Mouse (Mus musculus): ENCODE results near the gene Pak3. TPM values are rescaled to one million over a fixed set of nuclear protein-coding genes. Genes with fewer than 3 reads are reported as not detected.
A peak's percentile ranks its signal among the peaks of the same experiment; 100 is the strongest.
"Not testable (repeated sequence)": the region's sequence is repeated elsewhere in the genome, so short reads cannot be mapped to it uniquely, and the experiment has no call there.

Gene Pak3
- 4.9 and 8.6 TPM in 2 replicates for polyA plus RNA-seq (2015; fragmentation: Nextera tagmentation; extraction: Ambion mirVana)

DNA sequence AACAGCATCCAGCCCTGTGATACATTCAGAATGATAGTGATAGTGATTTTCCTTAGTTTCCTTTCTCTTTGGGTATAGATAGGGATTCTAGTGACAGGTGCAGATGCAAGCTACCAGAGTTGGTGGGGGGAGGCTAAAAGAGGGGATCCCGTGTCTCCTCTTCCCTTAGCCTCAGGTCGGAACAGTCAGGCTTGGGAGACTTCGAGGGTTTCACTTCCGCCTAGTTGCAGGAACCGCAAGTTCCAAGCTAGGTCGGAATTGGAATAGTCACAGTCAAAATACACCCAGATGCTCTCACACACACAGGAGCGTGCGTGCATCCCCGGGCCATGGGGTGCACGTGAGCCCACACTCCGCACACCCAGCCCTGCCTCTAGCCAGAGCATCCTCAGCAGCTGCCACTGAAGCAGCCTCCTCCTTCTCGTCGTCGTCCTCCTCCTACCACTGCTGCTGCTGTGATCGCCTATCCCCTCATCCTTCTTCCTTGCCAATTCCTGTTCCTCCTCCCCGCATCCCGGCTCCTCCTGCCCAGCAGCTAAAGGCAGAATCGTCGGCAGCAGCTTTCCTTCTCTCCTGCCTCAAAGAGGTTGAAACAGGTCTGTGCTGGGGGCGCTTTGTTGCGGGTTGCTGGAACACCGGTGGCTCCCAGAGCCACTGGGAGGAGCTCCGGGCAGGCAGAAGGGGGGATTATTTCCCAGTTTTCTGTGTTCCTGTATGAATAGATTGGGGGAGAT lies at the start of gene Pak3:
Gene Pak3 (plus strand): TSS at position 424 of the 734 bp plus-strand sequence.
- no peak within 1 kb of the TSS for H3K27ac ChIP-seq (replicated peaks)
- peaks cover 25% of the 10 kb centered on the region for H3K27me3 ChIP-seq (replicated peaks)
- no peaks in the 10 kb centered on the region for H3K9me3 ChIP-seq
- no peak for ATAC-seq (ENCODE audit: extremely low read depth, insufficient number of reproducible peaks, low FRiP score, low TSS enrichment)
- peak within 1 kb of the TSS; percentile 48 for H3K4me3 ChIP-seq
- H3K4me2 ChIP-seq, result peak within 1 kb of the TSS; percentile 72
- WGBS, result 13% methylated on average over 23 of the region's 23 CpGs
- no peaks in the 10 kb centered on the region for H3K4me1 ChIP-seq
- H3K36me3 ChIP-seq, result no peaks in the 10 kb centered on the region
- H3K9ac ChIP-seq, result peak within 1 kb of the TSS; percentile 69

DNA sequence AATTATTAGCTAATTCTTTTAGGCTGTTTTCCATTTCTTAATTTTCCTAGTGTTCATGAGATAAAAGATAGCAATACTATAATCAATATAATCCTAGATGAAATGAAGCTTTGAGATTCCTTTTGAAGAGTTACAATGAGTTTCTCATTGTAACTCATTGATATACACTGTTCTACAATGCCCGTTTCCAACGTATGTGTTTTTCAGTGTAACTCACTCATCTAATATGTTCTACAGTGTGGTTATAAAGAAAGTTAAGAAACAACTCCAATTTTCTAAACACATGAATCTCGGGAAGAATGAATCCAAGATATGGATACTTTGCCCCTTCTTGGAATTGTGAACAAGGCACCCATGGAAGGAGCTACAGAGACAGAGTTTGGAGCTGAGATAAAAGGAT lies 35.5 kb upstream of the Pak3 start:
- H3K27me3 ChIP-seq (replicated peaks), result no peaks in the 10 kb centered on the region
- WGBS, result 65% methylated on average over 3 of the region's 3 CpGs
- H3K36me3 ChIP-seq, result no peaks in the 10 kb centered on the region
- no peak overlapping the region for H3K4me3 ChIP-seq
- no peak overlapping the region for H3K27ac ChIP-seq (replicated peaks)
- peaks cover 4% of the 10 kb centered on the region for H3K9me3 ChIP-seq
- no peak overlapping the region for H3K9ac ChIP-seq
- no peak overlapping the region for H3K4me2 ChIP-seq
- no peaks in the 10 kb centered on the region for H3K4me1 ChIP-seq
- ATAC-seq (ENCODE audit: extremely low read depth, insufficient number of reproducible peaks, low FRiP score, low TSS enrichment), result peak; percentile 100

DNA sequence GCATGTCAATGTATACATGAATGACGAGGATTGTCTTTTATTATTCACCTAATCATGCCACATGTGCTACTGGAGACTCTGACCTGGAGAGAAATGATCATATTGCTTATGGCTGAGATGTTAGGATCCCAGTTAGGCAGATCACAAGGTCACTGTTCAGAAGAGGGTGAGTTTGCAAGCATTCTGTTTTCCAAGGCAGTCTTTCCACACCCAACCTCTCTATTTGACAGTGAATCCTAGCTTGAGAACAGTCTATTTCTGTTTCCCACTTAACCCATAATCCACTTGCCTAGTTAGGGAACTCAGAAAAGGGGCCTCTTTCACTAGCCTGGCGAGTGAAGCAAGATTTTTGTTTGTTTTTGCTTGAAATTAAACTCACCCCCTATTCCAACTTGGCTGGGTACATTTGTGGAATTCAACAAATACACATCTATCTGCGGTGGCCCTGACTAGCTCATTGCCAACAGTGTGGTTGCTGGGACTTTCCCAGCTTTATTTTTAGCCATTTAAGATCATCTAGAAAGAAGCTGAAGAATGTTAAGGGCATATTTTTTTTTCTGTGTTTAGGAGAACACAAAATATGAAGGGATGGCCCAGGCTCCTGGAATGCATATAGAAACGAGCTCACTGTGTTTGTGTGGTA lies 17.2 kb upstream of the Pak3 start:
- 45% methylated on average over 4 of the region's 4 CpGs for WGBS
- Histone ChIP-seq H3K9ac (no peak overlapping the region), H3K4me2 (no peak overlapping the region), H3K4me1 (peaks cover 4% of the 10 kb centered on the region; the same call in 1 of the 2 replicates), H3K4me3 (no peak overlapping the region), H3K36me3 (no peaks in the 10 kb centered on the region), H3K27ac (replicated peaks) (peak overlapping the region; percentile 61), H3K27me3 (replicated peaks) (no peaks in the 10 kb centered on the region), H3K9me3 (no peaks in the 10 kb centered on the region)
- no peak for ATAC-seq (ENCODE audit: extremely low read depth, insufficient number of reproducible peaks, low FRiP score, low TSS enrichment)

DNA sequence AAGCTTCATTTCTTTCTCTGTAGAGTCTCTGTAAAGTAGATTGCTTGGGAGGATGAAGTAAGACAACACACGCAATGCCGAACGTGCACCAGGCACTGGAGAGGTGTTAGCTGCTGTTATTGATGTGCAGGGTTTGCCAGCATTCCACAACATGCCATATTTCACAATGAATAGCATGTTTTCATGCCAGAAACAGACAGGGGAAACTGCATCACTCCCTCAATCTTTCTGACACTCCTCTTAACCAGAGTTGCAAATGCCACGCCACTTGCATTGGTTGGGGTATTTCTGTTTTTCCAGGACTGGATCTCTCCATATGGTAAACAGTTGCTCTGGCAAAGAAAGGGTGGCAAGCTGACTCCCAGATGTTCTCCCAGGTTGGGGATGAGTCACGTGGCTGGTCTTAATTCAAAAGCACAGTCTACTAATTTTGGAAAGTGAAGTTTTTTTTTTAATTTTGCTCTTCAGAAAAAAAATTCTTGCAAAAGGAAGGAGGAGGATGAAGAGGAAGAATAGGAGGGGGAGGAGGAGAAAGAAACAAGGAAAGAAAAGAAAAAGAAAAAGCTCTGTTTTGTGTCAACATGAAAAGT lies 16.5 kb upstream of the Pak3 start:
- no peak for ATAC-seq (ENCODE audit: extremely low read depth, insufficient number of reproducible peaks, low FRiP score, low TSS enrichment)
- no peaks in the 10 kb centered on the region for H3K27me3 ChIP-seq (replicated peaks)
- peaks cover 4% of the 10 kb centered on the region; the same call in 1 of the 2 replicates for H3K4me1 ChIP-seq
- no peaks in the 10 kb centered on the region for H3K36me3 ChIP-seq
- no peak overlapping the region for H3K4me3 ChIP-seq
- H3K9me3 ChIP-seq, result no peaks in the 10 kb centered on the region
- H3K4me2 ChIP-seq, result no peak overlapping the region
- H3K27ac ChIP-seq (replicated peaks), result peak overlapping the region; percentile 61
- WGBS, result 51% methylated on average over 5 of the region's 5 CpGs
- no peak overlapping the region for H3K9ac ChIP-seq

DNA sequence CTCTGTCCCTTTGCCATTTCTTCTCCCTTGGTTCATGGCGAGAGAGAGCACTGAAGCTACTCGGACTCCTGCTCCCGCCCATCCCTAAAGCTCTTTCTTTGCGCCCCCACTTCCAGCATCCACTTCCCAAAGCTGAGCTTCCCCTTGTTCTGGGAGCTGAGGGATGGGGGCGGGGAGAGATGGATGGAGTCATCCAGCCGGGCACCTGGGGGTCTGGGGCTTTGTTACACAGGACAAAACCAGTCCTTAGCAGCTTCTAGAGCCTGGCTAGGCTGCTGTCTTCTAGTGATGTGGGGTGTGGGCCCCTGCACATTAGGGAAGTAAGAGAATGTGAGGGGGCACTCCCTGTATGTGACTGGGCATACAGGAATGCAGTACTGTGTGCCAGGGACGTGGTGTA lies 526 bp downstream of the Pak3 start:
- peak overlapping the region; percentile 48 for H3K4me3 ChIP-seq
- H3K27ac ChIP-seq (replicated peaks), result no peak overlapping the region
- ATAC-seq (ENCODE audit: extremely low read depth, insufficient number of reproducible peaks, low FRiP score, low TSS enrichment), result no peak
- H3K27me3 ChIP-seq (replicated peaks), result peaks cover 25% of the 10 kb centered on the region
- H3K36me3 ChIP-seq, result no peaks in the 10 kb centered on the region
- no peaks in the 10 kb centered on the region for H3K9me3 ChIP-seq
- 14% methylated on average over 6 of the region's 7 CpGs for WGBS
- H3K9ac ChIP-seq, result peak overlapping the region; percentile 69
- H3K4me1 ChIP-seq, result no peaks in the 10 kb centered on the region
- H3K4me2 ChIP-seq, result peak overlapping the region; percentile 72

DNA sequence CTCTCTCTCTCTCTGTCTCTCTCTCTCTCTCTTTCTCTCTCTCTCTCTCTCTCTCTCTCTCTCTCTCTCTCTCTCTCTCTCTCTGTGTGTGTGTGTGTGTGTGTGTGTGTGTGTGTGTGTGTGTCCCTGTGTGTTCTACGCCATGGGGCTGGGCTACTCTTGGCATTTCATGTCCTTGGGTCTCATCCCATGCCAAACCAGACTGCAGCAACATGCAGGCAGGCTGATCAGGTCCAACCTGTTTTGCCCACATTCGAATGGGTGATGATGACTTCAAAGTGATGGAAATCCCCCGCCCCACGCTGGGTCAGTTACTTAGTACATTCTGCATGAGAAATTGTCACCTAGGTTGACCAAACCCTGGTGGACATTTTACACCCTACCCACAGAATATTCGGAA lies 1.1 kb downstream of the Pak3 start:
- not testable (repeated sequence) for H3K36me3 ChIP-seq; H3K4me1 ChIP-seq; H3K4me2 ChIP-seq; H3K9ac ChIP-seq; ATAC-seq (ENCODE audit: extremely low read depth, insufficient number of reproducible peaks, low FRiP score, low TSS enrichment); H3K9me3 ChIP-seq; H3K27ac ChIP-seq (replicated peaks); H3K4me3 ChIP-seq
- H3K27me3 ChIP-seq (replicated peaks), result peaks cover 25% of the 10 kb centered on the region
- 61% methylated on average over 4 of the region's 5 CpGs for WGBS

DNA sequence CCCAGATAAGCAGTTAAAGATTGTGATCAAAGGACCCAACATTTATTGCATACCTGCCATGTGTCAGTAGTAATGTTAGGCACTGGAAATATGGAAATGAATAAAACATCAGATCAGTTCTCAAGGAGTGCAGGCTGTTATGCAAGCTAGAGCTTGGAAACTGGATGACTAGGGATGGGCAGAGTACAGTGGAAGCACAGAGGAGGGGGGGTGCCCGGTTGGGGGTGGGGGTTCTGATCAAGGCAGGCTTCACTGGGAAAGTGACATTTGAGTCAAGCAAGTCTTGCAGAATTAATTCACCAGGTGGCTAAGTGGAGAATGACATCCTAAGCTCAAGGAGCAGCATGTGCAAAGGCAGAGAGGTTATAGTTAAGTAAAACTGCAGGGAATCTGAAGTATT lies 1.8 kb downstream of the Pak3 start:
- 41% methylated on average over 1 of the region's 1 CpGs for WGBS
- Histone ChIP-seq H3K36me3 (no peaks in the 10 kb centered on the region), H3K4me1 (no peaks in the 10 kb centered on the region), H3K9ac (no peak overlapping the region), H3K27ac (replicated peaks) (no peak overlapping the region), H3K27me3 (replicated peaks) (peaks cover 25% of the 10 kb centered on the region), H3K9me3 (no peaks in the 10 kb centered on the region), H3K4me3 (no peak overlapping the region), H3K4me2 (no peak overlapping the region)
- ATAC-seq (ENCODE audit: extremely low read depth, insufficient number of reproducible peaks, low FRiP score, low TSS enrichment), result no peak

DNA sequence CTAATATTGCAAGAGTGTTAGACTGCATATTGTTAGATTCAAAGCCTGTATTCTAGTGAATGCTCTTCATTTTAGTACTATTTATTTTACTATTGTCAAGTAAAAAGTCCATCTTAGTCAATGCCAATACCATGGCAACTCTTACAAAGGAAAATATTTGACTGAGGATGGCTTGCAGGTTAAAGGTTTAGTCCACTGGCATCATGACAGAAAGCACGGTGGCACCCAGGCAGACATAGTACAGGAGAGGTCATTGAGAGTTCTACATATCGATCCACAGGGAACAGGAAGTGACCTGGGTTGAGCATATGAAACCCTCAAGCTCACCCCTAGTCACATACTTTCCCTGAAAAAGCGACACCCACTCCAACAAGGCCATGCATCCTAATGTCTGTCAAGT lies 13.9 kb downstream of the Pak3 start:
- ATAC-seq (ENCODE audit: extremely low read depth, insufficient number of reproducible peaks, low FRiP score, low TSS enrichment), result no peak
- no peak overlapping the region for H3K4me3 ChIP-seq
- no peaks in the 10 kb centered on the region for H3K9me3 ChIP-seq
- H3K27me3 ChIP-seq (replicated peaks), result peaks cover 3% of the 10 kb centered on the region; the same call in 1 of the 2 replicates
- H3K36me3 ChIP-seq, result no peaks in the 10 kb centered on the region
- no peaks in the 10 kb centered on the region for H3K4me1 ChIP-seq
- H3K4me2 ChIP-seq, result no peak overlapping the region
- H3K27ac ChIP-seq (replicated peaks), result no peak overlapping the region
- WGBS, result 71% methylated on average over 3 of the region's 3 CpGs
- H3K9ac ChIP-seq, result no peak overlapping the region

DNA sequence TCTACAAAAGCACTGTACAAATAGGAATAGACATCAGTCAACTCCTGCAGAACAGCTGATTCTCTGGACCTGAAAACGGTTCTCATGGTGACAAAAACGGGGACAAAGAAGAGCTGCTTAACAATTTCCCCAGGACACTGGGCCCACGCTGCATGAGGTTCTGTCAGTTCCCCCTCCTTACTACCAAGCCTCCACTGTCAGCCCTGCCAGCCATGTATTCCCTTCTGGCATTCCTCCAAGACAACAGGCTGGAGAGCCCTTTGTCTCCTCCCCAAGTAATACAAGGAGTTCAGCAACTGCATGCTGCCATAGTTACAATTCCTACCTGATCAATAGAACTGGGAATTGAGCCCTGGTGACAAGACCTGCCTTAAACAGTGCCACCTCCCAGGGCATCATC lies 15.2 kb downstream of the Pak3 start:
- Histone ChIP-seq H3K4me3 (no peak overlapping the region), H3K4me2 (no peak overlapping the region), H3K27ac (replicated peaks) (no peak overlapping the region), H3K9ac (no peak overlapping the region), H3K4me1 (no peaks in the 10 kb centered on the region), H3K36me3 (no peaks in the 10 kb centered on the region), H3K9me3 (no peaks in the 10 kb centered on the region), H3K27me3 (replicated peaks) (0 out of 2 replicates have a peak, but pooled peaks cover 3% of the 10 kb centered on the region)
- ATAC-seq (ENCODE audit: extremely low read depth, insufficient number of reproducible peaks, low FRiP score, low TSS enrichment), result no peak
- 66% methylated on average over 3 of the region's 3 CpGs for WGBS

DNA sequence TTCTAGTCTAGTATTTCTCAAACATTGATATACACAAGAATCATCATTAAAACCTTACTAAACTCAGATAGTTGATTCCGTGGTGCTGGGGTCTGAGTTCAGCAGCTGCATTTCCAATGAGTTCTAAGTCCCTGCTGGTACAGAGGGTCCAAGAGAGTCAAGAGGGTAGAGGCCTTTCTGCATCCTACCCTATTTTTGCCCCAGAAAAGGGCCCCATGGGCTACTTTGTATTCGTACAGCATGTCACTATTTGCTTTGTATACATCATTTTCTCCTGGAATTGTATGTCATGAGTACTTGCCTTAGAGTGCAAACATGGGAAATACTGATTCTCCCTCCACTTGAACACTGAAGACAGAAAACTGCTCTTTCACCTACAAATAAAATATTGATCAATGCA lies 24.4 kb downstream of the Pak3 start:
- H3K4me3 ChIP-seq, result no peak overlapping the region
- H3K9ac ChIP-seq, result no peak overlapping the region
- ATAC-seq (ENCODE audit: extremely low read depth, insufficient number of reproducible peaks, low FRiP score, low TSS enrichment), result no peak
- no peaks in the 10 kb centered on the region for H3K4me1 ChIP-seq
- no peak overlapping the region for H3K4me2 ChIP-seq
- no peaks in the 10 kb centered on the region for H3K36me3 ChIP-seq
- H3K27me3 ChIP-seq (replicated peaks), result 0 out of 2 replicates have a peak, but pooled peaks cover 3% of the 10 kb centered on the region
- no peaks in the 10 kb centered on the region for H3K9me3 ChIP-seq
- no peak overlapping the region for H3K27ac ChIP-seq (replicated peaks)
- WGBS, result 68% methylated on average over 2 of the region's 2 CpGs

DNA sequence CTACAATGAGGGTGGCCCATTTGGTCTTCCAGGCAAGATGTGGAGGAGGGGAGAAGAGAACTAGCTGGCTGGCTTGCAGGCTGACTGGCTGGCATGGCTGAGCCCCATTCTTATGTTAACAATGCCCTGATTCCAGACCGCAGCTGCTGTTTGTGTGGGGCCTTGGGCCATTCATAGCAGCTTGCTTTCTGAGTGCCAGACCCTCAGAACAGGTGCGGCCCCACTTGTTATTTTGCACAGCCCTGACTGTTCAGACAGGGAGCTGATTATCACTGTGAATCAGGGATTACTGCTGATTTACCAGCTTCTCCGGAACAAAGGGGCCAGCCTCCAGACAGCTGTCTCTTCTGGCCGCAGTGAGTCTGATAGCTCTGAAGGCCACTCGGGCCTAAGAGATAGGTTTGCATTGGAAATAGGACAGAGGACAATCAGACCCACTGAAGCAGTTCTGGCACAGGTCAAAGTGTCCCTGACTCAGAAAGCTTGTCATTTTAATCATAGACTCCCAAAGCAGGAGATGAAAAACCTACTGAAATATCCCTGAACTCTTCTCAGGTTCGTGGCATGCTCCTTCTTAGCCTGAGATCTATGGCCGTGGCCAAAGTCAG lies 24.9 kb downstream of the Pak3 start:
- no peak overlapping the region for H3K9ac ChIP-seq
- H3K27ac ChIP-seq (replicated peaks), result no peak overlapping the region
- no peak overlapping the region for H3K4me3 ChIP-seq
- H3K27me3 ChIP-seq (replicated peaks), result 0 out of 2 replicates have a peak, but pooled peaks cover 3% of the 10 kb centered on the region
- 38% methylated on average over 7 of the region's 7 CpGs for WGBS
- no peak overlapping the region for H3K4me2 ChIP-seq
- H3K36me3 ChIP-seq, result no peaks in the 10 kb centered on the region
- no peaks in the 10 kb centered on the region for H3K4me1 ChIP-seq
- no peak for ATAC-seq (ENCODE audit: extremely low read depth, insufficient number of reproducible peaks, low FRiP score, low TSS enrichment)
- H3K9me3 ChIP-seq, result no peaks in the 10 kb centered on the region
